Mouse (Mus musculus) hematopoietic stem cell, adult 5-6 weeks (primary cell): ENCODE measurements around the gene Prr23a1. TPM values are rescaled to one million over a fixed set of nuclear protein-coding genes. Genes with fewer than 3 reads are reported as not detected.
"Not testable (repeated sequence)": the region's sequence is repeated elsewhere in the genome, so short reads cannot be mapped to it uniquely, and the experiment has no call there.

ENCODE experiments used
- ATAC-seq, 2 experiments: fragments of 125-278 bp in 1 of 2; replicated peaks in 1 of 2; 2 replicates each; pipeline ENCODE4 v1.8.0; 2016 to 2017; ENCODE audit warnings: inconsistent platforms in 2 of 2, mild to moderate bottlenecking in 2 of 2, moderate number of reproducible peaks in 2 of 2, low read depth in 1 of 2, moderate TSS enrichment in 1 of 2; ENCODE audit not compliant: low FRiP score in 2 of 2, poor library complexity in 2 of 2, severe bottlenecking in 2 of 2, insufficient read depth in 1 of 2, low TSS enrichment in 1 of 2
- total RNA-seq: library from RNA; stranded (forward); fragments of 172-1452, 232-1000 nt; gene quantifications from 2 replicates; pipeline ENCODE4 v1.2.3, GENCODE M21; 2017

The Prr23a1 gene
- total RNA-seq = not detected in 2 replicates

DNA sequence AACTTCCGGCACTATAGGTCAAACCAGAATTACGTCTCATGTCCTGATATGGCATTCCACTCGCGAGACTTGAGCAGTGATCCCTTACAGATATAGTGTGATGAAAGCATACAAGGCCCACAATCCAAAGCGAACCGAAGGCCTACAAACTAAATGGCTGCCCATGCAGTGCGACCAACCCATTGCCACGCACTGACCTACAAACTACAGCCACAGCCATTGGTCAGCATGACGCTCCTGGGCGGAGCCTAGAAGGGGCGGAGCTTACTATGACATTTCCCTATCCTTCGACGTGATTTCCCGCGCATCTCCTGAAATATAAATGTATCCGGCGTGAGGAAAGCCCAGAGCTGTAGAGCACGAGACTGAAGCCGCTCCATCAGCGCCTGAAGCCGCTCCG, at the start of gene Prr23a1:
TSS of gene Prr23a1 (plus strand) at position 387 of the 400 bp plus-strand sequence.
- ATAC-seq = no peak

DNA sequence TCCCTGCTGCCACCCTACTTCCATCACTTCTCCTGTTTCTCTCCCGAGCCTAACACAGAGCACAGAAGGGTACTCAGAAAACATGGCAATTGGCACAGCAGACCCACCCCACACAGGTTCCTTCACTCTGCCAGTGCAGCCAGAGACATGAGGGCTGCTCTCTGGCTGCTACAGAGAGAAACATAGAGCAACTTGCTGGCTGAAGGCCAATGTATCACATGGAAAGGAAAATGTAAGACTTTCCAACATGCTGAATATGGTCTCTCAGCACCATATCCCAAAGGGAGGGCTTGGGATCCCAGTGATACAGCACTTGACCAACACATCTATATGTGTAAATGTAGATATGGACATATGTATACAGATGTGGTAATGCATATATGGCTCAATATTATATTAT, 43.3 kb upstream of the Prr23a1 start:
- ATAC-seq = no peak

DNA sequence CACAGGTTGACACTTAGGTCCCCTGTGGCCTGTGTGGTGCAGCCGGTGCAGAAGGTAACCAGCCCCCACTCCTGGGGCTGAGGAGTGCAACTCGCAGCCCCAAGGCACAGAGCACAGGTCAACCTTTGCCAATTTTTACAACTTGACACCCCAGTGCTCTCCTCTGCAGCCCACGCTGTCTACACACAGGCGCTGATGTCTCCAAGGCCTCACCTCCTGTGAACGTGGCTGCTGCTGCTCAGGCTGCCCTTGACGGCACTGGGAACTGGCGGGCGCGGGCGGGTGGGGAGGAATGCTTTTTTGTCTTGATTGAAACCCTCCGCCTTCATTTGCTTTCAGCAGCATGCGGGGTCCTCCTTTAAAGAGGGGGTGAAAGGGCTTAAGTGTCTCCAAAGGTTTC, 38.3 kb upstream of the Prr23a1 start:
- ATAC-seq = no peak

DNA sequence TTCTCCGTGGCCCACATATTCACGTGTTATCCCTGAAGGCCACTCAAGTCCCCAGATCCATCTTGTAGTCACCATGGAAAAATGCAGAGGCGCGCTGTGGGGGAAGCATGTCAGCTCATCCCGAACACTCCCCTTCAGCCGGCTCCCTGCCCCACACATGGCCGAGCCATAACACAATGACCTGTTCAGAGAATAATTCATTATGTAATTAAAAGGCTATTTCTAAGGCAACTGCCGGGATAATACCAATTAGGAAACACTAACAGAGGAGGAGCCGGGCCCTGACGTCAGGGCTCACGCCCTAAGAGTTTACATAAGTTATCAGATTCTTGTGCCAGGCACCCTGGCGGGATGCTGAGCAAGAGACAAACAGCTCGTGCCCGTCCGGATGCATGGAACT, 36.8 kb upstream of the Prr23a1 start:
- no peak for ATAC-seq

DNA sequence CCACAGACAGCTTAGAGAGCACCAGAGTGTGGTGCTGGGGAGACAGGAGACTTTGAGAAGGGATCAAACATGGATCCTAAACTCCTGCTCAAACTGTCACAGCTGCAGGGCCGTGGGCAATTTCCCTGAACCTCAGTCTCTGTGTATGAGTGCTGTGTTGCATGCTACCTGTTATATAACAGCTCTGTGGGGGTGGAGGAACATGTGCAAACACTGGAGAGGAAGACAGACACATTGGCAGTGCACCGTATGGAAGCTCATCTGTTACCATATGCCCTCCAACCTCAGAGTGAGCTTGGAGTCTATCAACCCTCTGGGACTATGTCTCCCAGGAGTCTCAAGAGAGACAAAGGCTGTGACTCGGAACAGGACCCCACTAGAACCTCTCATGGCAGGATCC, 36.4 kb upstream of the Prr23a1 start:
- no peak for ATAC-seq

DNA sequence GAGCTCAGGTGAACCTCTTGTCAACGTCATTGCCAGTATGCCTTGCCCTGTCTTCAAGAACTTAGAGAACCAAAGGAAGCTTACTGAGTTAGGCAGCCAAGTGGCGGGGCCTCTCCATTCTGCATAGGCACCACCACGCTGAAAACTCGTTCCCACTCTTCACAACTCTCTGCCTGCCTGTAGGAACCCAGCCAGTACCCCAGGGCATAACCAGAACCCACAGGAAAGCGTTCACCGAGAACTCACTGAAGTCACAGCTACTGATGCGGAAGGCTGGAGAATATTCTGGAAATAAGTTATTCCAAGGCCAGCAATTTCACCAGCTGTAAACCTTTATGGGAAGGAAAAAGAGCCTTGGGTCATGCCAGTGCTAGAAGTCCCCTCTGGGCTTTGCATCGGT, 34.7 kb upstream of the Prr23a1 start:
- ATAC-seq = no peak

DNA sequence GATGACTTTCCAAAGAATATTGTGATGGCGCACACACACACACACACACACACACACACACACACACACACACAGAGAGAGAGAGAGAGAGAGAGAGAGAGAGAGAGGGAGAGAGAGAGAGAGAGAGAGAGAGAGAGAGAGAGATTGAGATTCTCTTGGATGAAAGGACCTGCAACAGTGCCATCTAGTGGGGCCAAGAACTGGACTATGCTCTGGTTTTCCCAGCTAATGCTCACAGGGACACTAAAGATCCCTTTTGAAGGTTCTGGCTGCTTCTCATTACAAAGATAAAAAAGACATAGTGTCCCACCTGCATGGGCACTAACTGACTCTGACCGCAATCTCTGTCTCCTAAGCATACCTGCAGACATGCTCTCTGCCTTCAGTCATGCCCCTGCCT, 32.8 kb upstream of the Prr23a1 start:
- ATAC-seq = not testable (repeated sequence)

DNA sequence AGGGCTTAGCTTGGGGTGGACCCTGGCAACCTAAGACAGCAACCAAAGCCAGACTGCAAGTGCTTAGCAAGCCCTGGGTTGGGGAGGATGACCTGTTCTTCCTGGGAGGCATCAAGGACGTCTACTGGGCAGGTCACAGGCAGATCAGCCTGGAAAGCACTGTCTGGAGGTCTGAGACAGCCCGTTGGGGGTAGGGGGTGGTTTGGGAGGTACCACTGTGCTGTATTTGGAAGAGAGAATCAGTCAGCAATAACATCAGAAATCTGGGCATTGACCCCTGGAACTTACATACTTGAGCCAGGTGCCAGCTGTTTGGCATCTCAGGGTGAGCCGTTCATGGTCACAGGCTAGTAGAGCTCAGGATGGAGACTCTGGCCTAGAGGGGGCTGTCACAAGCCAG, 26.2 kb upstream of the Prr23a1 start:
- ATAC-seq = no peak

DNA sequence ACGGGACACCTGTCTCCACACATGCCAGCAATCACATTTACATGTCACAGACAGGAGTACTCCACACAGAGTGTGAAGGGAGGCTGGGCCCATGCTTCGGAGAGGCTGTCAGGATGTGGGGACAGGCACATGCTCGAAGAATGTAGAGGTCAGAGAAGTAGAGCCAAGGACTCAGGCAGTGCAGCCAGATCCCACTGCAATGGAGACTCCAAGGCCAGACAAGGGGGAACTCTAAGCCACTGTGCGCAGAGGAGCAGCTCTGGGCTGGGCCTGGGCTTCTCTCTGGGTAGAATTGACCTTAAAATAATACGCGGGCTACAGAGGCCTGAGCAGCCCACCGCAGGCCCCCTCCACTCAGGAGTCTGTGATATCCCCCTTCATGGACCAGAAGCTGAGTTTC, 24.7 kb upstream of the Prr23a1 start:
- no peak for ATAC-seq

DNA sequence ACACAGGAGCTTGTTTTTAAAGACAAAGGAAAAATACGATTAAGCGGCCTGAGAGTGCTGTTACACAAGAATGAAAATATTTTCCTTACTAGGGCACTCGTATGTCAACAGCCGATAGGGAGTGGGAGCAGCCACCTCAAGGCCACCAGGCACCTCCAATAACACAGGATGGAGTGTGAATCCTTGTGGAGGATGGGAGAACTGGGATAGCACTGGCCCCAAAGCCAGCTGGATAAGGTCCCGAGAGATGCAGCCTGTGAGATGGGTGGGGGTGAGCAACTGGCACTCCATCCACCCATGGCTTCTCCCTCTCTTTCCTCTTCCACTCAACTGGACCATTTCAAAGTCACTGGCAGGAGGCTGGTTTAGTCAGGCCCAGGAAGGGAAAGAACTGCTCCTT, 23.3 kb upstream of the Prr23a1 start:
- no peak for ATAC-seq

DNA sequence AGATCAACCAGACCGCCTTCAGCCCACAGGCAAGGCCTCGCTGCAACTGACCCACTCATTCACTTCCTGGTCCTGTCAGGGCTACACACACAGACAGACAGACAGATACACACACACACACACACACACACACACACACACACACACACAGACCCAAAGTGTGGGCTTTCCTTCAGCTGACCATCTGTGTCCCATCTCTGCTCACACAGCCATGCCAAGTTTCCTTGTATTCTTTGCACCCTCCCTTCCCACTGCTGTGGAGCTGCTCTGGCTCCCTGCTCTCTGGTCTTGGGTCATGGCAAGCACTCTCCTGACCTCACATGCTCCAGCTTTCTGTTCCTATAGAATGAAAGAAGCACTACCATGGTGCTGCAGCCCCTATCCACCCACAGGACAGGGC, 22.8 kb upstream of the Prr23a1 start:
- ATAC-seq = no peak

DNA sequence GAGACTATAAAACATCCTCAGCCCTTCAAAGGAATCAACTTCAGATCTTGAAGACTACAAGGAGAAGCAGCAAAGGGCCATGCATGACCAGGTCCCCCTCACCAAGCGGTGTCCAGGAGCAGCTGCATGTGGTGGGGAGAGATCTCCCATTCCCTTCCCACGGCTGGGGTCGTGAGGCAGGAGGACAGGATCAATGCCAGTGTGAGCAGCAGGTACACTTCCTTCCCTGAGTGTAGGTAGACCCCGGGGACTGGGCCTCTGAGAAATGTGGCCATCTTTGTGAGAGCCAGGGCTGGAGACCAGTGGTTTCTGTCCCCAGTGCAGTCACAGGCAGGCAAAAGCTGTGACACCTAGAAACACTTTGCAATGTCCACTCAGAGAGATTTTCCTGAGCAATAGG, 21.8 kb upstream of the Prr23a1 start:
- ATAC-seq = no peak

DNA sequence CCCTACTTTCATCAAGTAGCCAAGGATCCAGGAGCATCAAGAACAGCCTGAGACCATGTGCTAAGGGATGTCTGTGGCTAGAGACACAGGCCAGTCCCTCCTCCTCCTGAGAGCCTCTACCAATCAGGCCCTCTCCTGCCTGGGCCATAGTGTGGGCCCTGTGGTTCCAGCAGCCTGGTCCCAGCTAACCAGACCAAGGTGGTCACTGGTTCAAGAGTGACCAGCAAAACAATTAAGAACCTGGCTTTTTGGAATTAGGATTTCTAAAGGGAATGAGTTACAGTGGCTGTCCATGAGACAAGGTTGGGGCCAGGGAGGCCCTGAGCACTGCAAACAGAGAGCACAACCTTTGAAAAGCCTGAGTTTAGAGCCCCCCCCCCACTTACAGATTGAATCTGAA, 21.2 kb upstream of the Prr23a1 start:
- no peak for ATAC-seq

DNA sequence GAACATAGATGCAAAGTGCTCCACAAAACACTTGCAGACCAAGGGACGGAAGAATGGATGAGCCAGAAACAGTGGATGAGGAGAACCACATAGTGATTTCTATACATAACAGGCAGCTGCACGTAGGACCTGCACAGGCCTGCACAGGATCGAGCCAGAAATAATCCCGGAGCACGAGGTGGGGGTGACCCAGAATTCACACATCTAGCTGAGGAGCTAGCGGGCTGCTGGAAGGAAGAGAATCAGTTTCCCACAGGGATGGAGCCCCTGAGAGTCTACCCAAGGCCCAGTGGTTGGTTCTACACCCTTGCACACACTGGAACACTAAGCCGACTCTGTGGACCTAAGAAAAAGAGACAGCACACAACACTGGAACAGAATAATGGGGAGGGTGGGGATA, 18.5 kb upstream of the Prr23a1 start:
- ATAC-seq = no peak

DNA sequence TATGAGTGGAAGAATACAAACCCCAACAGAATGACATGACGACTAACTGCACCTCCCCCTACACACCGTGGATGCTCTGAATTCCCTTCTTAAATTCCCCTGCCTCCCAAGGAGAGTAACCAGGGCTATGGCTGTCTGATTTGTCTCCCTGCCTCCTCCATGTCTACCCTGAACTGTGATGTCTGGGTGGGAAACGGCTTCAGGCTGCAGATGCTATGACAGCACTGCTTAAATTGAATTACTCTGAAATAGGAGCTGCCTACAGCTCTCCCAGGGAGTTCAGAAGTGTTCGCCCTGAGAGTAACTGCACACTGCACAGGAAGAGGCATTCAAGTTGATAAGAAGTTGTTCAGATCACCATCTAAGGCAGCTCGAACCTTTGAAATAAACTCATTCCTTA, 12.8 kb upstream of the Prr23a1 start:
- no peak for ATAC-seq

DNA sequence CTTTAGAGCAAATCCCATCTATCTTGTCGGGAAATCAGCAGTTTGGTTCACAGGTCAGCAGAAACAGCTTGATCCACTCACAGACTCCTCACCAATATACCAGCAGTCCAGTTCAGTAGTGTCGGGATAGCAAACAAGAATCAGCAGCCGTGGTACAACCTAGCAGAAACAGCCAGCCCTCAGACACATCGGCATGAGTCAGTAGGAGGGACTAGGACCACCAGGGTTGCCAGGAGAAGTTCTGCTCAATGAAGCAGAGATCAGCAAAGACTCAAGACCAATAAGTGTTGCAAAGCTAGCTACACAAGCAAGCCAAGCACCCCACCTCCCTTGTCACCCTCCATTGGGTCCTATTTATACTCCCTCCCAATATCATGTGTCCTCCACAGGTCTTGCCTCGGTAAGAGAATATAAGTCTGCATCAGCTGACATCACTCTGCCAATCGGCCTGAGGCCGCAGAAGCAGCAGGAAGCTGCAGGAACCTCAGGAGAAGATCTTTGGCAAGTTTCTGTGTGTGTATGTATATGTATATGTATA, 4.7 kb upstream of the Prr23a1 start:
- ATAC-seq = no peak

DNA sequence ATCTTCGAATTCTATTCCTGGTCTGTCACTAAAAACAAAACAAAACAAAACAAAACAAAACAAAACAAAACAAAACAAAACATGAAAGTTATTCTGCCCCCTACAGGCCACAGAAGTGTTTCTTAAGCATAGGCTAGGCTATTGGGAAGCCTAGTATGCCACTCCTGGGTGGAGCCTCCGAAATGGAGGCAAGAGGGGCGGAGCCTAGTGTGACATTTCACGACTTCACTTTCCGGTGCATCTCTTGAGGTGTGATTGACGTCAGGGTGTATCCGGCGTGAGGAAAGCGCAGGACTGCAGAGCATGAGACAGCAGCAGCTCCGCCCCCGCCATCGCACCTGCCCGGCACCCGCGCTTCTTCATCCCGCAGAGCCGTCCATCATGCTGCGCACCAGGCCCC, 13.9 kb downstream of the Prr23a1 start, which contains the start of gene Prr23a2:
TSS of gene Prr23a2 (plus strand) at position 285 of the 400 bp plus-strand sequence.
- ATAC-seq = no peak

DNA sequence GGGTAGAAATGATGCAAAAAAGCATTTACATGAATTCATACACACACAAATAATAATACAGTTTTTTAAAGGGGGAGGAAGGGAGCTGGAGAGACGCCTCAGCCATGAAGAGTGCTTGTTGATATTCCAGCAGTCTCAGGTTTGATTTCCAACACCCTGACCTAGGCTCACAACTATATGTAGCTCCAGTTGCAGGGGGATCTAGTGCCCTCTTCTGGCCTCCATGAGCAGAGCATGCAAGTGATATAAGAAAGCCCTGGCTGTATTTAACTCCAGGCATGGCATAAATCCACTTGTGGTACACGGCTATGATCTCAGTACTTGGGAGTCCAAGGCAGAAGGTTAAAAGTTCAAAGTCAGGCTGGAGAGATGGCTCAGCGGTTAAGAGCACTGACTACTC, 21.2 kb downstream of the Prr23a1 start:
- ATAC-seq = no peak

DNA sequence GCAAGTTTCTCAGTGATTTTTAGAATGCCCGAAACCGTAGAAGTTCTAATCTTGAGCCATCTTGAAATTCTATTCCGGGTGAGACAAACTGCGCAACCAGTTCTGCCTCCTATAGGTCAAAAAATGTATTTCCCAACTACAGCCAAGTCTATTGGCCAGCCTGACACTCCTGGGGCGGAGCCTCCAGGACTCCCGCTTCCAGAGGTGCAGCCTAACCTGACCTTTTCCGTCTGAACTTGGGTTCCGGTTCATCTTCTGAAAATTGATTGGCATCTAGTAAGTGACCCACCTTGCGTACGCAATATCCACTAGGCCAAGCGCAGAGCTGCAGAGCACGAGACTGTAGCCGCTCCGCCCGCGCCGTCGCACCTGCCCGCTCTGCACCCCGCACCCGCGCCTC, 22.3 kb downstream of the Prr23a1 start, which contains the start of gene Prr23a3:
TSS of gene Prr23a3 (plus strand) at position 197 of the 400 bp plus-strand sequence.
- ATAC-seq = no peak
